Mouse (Mus musculus) liver, embryonic 14.5 days (tissue): ENCODE data around the gene Gm20917. TPM values are rescaled to one million over a fixed set of nuclear protein-coding genes. Genes with fewer than 3 reads are reported as not detected.
"Not testable (repeated sequence)": the region's sequence is repeated elsewhere in the genome, so short reads cannot be mapped to it uniquely, and the experiment has no call there.

Experiments
- ATAC-seq: fragments of 200-750 bp; cut with Nextera tagmentation; 2 replicates; pipeline ENCODE4 v1.8.0; 2017; ENCODE audit warnings: moderate number of reproducible peaks, mild to moderate bottlenecking, moderate library complexity; ENCODE audit not compliant: insufficient read depth
- DNase-seq, 3 experiments: peaks; one replicate each; pipeline ENCODE4 v3.0.0-alpha.2; 2012 to 2013; ENCODE audit warnings: low read depth in 3 of 3, low spot score in 3 of 3
- H3K27ac ChIP-seq: fragments of 300-500 bp; sonication (generic); 2 replicates; pipeline ENCODE4 v1.5.1; 2014; ENCODE audit warnings: moderate library complexity, mild to moderate bottlenecking, control low read depth, inconsistent platforms
- H3K27me3 ChIP-seq: fragments of 300-500 bp; sonication (generic); 2 replicates; pipeline ENCODE4 v1.6.1; 2014; ENCODE audit warnings: mild to moderate bottlenecking, low read length, moderate library complexity; ENCODE audit not compliant: control insufficient read depth, insufficient read depth
- H3K36me3 ChIP-seq: fragments of 300-500 bp; sonication (generic); replicated peaks from 2 replicates; pipeline ENCODE4 v1.6.1; 2014; ENCODE audit warnings: low read depth; ENCODE audit not compliant: control insufficient read depth, insufficient read depth
- H3K4me1 ChIP-seq, 2 experiments: fragments of 200-500 bp in 1 of 2; fragments of 300-500 bp in 1 of 2; sonication (generic) in 1 of 2; replicated peaks; 2 replicates each; pipeline ENCODE4 v1.6.1; 2012 to 2014; ENCODE audit warnings: antibody characterized with exemption in 1 of 2, inconsistent platforms in 1 of 2, low read length in 1 of 2; ENCODE audit not compliant: control insufficient read depth in 2 of 2, insufficient read depth in 2 of 2
- H3K4me2 ChIP-seq: fragments of 300-500 bp; sonication (generic); 2 replicates; pipeline ENCODE4 v1.6.1; 2014; ENCODE audit warnings: low read depth, mild to moderate bottlenecking, control low read depth, moderate library complexity
- H3K4me3 ChIP-seq, 2 experiments: fragments of 200-500 bp in 1 of 2; fragments of 300-500 bp in 1 of 2; sonication (generic) in 1 of 2; 2 replicates each; pipeline ENCODE4 v1.5.1; 2012 to 2014; ENCODE audit warnings: low read depth in 2 of 2, low read length in 2 of 2, mild to moderate bottlenecking in 2 of 2, control low read depth in 1 of 2, inconsistent platforms in 1 of 2, moderate library complexity in 1 of 2; ENCODE audit not compliant: insufficient read depth in 1 of 2
- H3K9ac ChIP-seq: fragments of 300-500 bp; sonication (generic); replicated peaks from 2 replicates; pipeline ENCODE4 v1.6.1; 2014; ENCODE audit warnings: mild to moderate bottlenecking, control low read depth, moderate library complexity
- H3K9me3 ChIP-seq: fragments of 300-500 bp; sonication (generic); 2 replicates; pipeline ENCODE4 v1.6.1; 2016; ENCODE audit warnings: low read length, mixed read lengths; ENCODE audit not compliant: control insufficient read depth
- WGBS: fragments of 180-500 bp; shearing (Covaris S2); extraction: QIAGEN DNeasy Blood & Tissue Kit; methylation state at CpG from one replicate; pipeline ENCODE4 v1.1.7; 2014; ENCODE audit not compliant: insufficient replicate concordance; 5-methylcytosine and 5-hydroxymethylcytosine counted together
- polyA plus RNA-seq, 2 experiments: library from polyadenylated mRNA; depleted of rRNA in 1 of 2; stranded (reverse) in 1 of 2; unstranded in 1 of 2; fragments of >200 nt; fragmentation: Nextera tagmentation in 1 of 2; extraction: Ambion mirVana in 1 of 2; gene quantifications; 2 replicates each; pipeline versions ENCODE4 v1.2.1 to v1.2.3; 2012 to 2014

The Gm20917 gene
- not detected in 2 replicates for polyA plus RNA-seq (2012; rRNA removed)
- polyA plus RNA-seq (2014; fragmentation: Nextera tagmentation; extraction: Ambion mirVana): not detected in 2 replicates

- not testable (repeated sequence) for DNase-seq, H3K4me2 ChIP-seq, H3K27ac ChIP-seq, ATAC-seq, H3K9me3 ChIP-seq, H3K4me3 ChIP-seq, H3K36me3 ChIP-seq, H3K9ac ChIP-seq, H3K27me3 ChIP-seq, H3K4me1 ChIP-seq
- WGBS: no CpG with 5 or more reads among the region's 4 CpGs
Observed at GRCm38 (mm10) chrY:79151022-79151421, at the start of gene Gm20917. Gene Gm20917, minus strand, starts transcription at chrY:79151122.

Other genes starting within 250 kb of the Gm20917 start
- not detected in 2 replicates for gene Gm20916, start 168.4 kb upstream of the Gm20917 start, polyA plus RNA-seq (2012; rRNA removed)
- not detected in 2 replicates for gene Gm20916, start 168.4 kb upstream of the Gm20917 start, polyA plus RNA-seq (2014; fragmentation: Nextera tagmentation; extraction: Ambion mirVana)